Mouse (Mus musculus) heart, embryonic 15.5 days (tissue): ENCODE results near the gene Slc26a10. TPM values are rescaled to one million over a fixed set of nuclear protein-coding genes. Genes with fewer than 3 reads are reported as not detected.
"Not testable (repeated sequence)": the region's sequence is repeated elsewhere in the genome, so short reads cannot be mapped to it uniquely, and the experiment has no call there.

Source experiments
- ATAC-seq: fragments of 200-750 bp; cut with Nextera tagmentation; replicated peaks from 2 replicates; pipeline ENCODE4 v1.8.0; 2017; ENCODE audit warnings: low read depth, moderate TSS enrichment; ENCODE audit not compliant: insufficient number of reproducible peaks, insufficient read depth, low FRiP score
- H3K27ac ChIP-seq: fragments of 300-500 bp; sonication (generic); 2 replicates; pipeline ENCODE4 v1.5.1; 2015; ENCODE audit warnings: mild to moderate bottlenecking, inconsistent platforms
- H3K27me3 ChIP-seq: fragments of 300-500 bp; sonication (generic); 2 replicates; pipeline ENCODE4 v1.6.1; 2015; ENCODE audit warnings: inconsistent platforms
- H3K36me3 ChIP-seq: fragments of 300-500 bp; sonication (generic); 2 replicates; pipeline ENCODE4 v1.6.1; 2015; ENCODE audit warnings: mild to moderate bottlenecking, inconsistent platforms
- H3K4me1 ChIP-seq: fragments of 300-500 bp; sonication (generic); replicated peaks from 2 replicates; pipeline ENCODE4 v1.6.1; 2015; ENCODE audit warnings: inconsistent platforms
- H3K4me2 ChIP-seq: fragments of 300-500 bp; sonication (generic); 2 replicates; pipeline ENCODE4 v1.6.1; 2015; ENCODE audit warnings: inconsistent platforms, mild to moderate bottlenecking, moderate library complexity
- H3K4me3 ChIP-seq: fragments of 300-500 bp; sonication (generic); 2 replicates; pipeline ENCODE4 v1.5.1; 2015; ENCODE audit warnings: mild to moderate bottlenecking, inconsistent platforms
- H3K9ac ChIP-seq: fragments of 300-500 bp; sonication (generic); 2 replicates; pipeline ENCODE4 v1.6.1; 2015; ENCODE audit warnings: mild to moderate bottlenecking, inconsistent platforms
- H3K9me3 ChIP-seq: fragments of 300-500 bp; sonication (generic); replicated peaks from 2 replicates; pipeline ENCODE4 v1.6.1; 2016; ENCODE audit warnings: inconsistent platforms
- WGBS: fragments of 180-500 bp; shearing (Covaris S2); methylation state at CpG from one replicate; pipeline ENCODE4 v1.1.7; 2015; ENCODE audit warnings: mixed read lengths; 5-methylcytosine and 5-hydroxymethylcytosine counted together
- polyA plus RNA-seq: library from polyadenylated mRNA; unstranded; fragments of >200 nt; fragmentation: Nextera tagmentation; extraction: Ambion mirVana; gene quantifications from 2 replicates; pipeline ENCODE4 v1.2.1, GENCODE M21; 2015

Gene Slc26a10
- polyA plus RNA-seq, 1 experiment from 2014 or later = 15.6 TPM

DNA sequence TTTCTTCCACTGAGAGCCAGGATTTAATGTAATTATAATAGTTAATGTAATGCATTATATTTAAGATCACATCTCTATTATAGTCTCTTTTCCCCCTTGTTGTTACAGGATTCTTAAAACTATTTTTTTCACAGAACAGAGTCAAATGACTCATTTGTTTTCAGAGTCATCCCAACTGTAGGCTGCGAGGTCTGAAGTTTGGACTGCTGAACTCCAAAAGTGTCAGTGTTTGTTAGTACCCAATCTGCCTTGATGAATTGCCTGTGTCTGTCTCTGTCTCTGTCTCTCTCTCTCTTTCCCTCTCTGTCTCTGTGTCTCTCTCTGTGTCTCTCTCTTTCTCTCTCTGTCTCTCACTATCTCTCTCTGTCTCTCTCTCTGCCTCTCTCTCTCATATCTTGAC lies 23.9 kb downstream of the Slc26a10 start:
- Histone ChIP-seq H3K27me3 (no peaks in the 10 kb centered on the region), H3K36me3 (no peaks in the 10 kb centered on the region), H3K27ac (no peak overlapping the region), H3K9ac (no peak overlapping the region), H3K4me2 (no peak overlapping the region), H3K9me3 (no peaks in the 10 kb centered on the region), H3K4me1 (no peaks in the 10 kb centered on the region), H3K4me3 (no peak overlapping the region)
- ATAC-seq = no peak
- WGBS = 79% methylated on average over 1 of the region's 1 CpGs

- Histone ChIP-seq H3K4me1 (no peaks in the 10 kb centered on the region), H3K4me3 (no peak overlapping the region), H3K9ac (no peak overlapping the region), H3K27me3 (no peaks in the 10 kb centered on the region), H3K36me3 (no peaks in the 10 kb centered on the region), H3K9me3 (no peaks in the 10 kb centered on the region), H3K4me2 (no peak overlapping the region), H3K27ac (no peak overlapping the region)
- no peak for ATAC-seq
- 84% methylated on average over 1 of the region's 1 CpGs for WGBS
Observed at GRCm38 (mm10) chr10:127156089-127156488, 24.4 kb downstream of the Slc26a10 start.

GRCm38 (mm10) chr10:127154652-127155051 lies 25.8 kb downstream of the Slc26a10 start:
- no peak overlapping the region for H3K4me3 ChIP-seq
- H3K4me2 ChIP-seq = no peak overlapping the region
- ATAC-seq = no peak
- H3K27ac ChIP-seq = no peak overlapping the region
- WGBS = 84% methylated on average over 5 of the region's 5 CpGs
- H3K4me1 ChIP-seq = no peaks in the 10 kb centered on the region
- H3K9ac ChIP-seq = no peak overlapping the region
- H3K27me3 ChIP-seq = no peaks in the 10 kb centered on the region
- H3K9me3 ChIP-seq = no peaks in the 10 kb centered on the region
- no peaks in the 10 kb centered on the region for H3K36me3 ChIP-seq

DNA sequence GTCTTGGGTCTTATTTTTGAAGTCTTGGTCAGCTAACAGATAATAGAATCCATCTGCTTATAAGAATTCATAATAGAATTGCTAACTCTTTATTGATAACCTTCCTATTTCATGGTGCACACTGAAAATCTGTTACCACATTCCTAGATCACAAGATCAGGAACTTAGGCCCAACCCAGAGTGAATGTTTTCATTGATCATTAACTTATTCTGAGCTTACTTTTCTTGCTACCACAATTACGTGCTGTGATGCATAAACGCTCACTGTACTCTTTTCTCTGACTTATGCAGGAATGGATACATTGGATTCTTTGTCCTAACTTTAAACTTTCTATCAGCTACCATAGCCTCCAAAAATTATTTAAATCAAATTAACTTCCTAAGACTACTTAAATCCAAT lies 26.2 kb downstream of the Slc26a10 start:
- Histone ChIP-seq H3K9me3 (no peaks in the 10 kb centered on the region), H3K4me1 (no peaks in the 10 kb centered on the region), H3K27ac (no peak overlapping the region), H3K4me3 (no peak overlapping the region), H3K4me2 (no peak overlapping the region), H3K9ac (no peak overlapping the region), H3K27me3 (no peaks in the 10 kb centered on the region), H3K36me3 (no peaks in the 10 kb centered on the region)
- WGBS = 92% methylated on average over 2 of the region's 2 CpGs
- ATAC-seq = no peak

DNA sequence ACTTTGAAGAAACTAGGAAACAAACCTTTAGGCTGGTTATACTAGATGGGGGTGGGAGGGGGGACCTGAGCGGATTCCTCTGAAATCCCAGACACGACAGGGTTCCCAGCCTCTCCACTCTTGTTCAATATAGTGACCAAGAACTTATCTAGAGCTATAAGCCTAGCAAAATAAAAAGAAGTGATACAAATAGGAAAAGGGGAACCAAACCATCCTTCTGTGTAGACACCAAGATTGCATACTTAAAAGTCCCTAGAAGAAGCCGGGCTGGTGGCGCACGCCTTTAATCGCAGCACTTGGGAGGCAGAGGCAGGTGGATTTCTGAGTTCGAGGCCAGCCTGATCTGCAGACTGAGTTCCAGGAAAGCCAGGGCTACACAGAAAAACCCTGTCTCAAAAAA lies 27.1 kb downstream of the Slc26a10 start:
- no peaks in the 10 kb centered on the region for H3K27me3 ChIP-seq
- no peak overlapping the region for H3K4me3 ChIP-seq
- no peaks in the 10 kb centered on the region for H3K9me3 ChIP-seq
- no peak for ATAC-seq
- WGBS = 86% methylated on average over 7 of the region's 7 CpGs
- no peak overlapping the region for H3K27ac ChIP-seq
- H3K4me2 ChIP-seq = no peak overlapping the region
- H3K4me1 ChIP-seq = no peaks in the 10 kb centered on the region
- H3K9ac ChIP-seq = no peak overlapping the region
- no peaks in the 10 kb centered on the region for H3K36me3 ChIP-seq

GRCm38 (mm10) chr10:127152556-127152955 lies 27.9 kb downstream of the Slc26a10 start:
- not testable (repeated sequence) for H3K9ac ChIP-seq, H3K27me3 ChIP-seq, ATAC-seq, H3K27ac ChIP-seq, H3K36me3 ChIP-seq, H3K4me3 ChIP-seq, H3K9me3 ChIP-seq, H3K4me1 ChIP-seq, H3K4me2 ChIP-seq
- 80% methylated on average over 10 of the region's 10 CpGs for WGBS

GRCm38 (mm10) chr10:127151233-127151632 lies 29.2 kb downstream of the Slc26a10 start:
- 83% methylated on average over 3 of the region's 3 CpGs for WGBS
- H3K27ac ChIP-seq, H3K36me3 ChIP-seq, H3K9me3 ChIP-seq, H3K4me1 ChIP-seq, ATAC-seq, H3K9ac ChIP-seq, H3K4me3 ChIP-seq, H3K4me2 ChIP-seq, H3K27me3 ChIP-seq: not testable (repeated sequence)

GRCm38 (mm10) chr10:127150471-127150872 lies 30.0 kb downstream of the Slc26a10 start:
- Histone ChIP-seq H3K4me2 (no peak overlapping the region), H3K9me3 (no peaks in the 10 kb centered on the region), H3K9ac (no peak overlapping the region), H3K4me1 (no peaks in the 10 kb centered on the region), H3K4me3 (no peak overlapping the region), H3K27me3 (no peaks in the 10 kb centered on the region), H3K27ac (no peak overlapping the region), H3K36me3 (no peaks in the 10 kb centered on the region)
- no peak for ATAC-seq
- WGBS = 65% methylated on average over 4 of the region's 4 CpGs

DNA sequence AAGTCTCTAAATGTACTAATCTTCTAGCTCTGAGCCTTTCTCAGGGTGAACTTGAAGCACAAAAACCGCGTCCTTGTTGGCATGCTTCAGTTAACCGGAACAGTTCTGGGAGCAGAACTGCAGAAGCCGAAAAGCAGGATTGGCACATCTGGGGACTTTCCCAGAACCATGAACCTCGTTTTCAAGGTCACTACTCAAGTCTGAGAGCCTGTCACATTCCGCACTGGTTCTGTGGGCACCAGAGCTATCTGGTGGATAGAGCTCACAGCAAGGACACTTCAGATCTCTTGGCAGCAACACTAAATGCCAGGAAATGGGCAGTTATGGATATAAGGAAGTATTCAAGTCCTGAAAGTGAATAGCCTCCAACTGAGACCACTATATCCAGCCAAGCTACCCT lies 33.3 kb downstream of the Slc26a10 start:
- no peaks in the 10 kb centered on the region for H3K36me3 ChIP-seq
- H3K27me3 ChIP-seq = no peaks in the 10 kb centered on the region
- no peaks in the 10 kb centered on the region for H3K9me3 ChIP-seq
- H3K9ac ChIP-seq = no peak overlapping the region
- 67% methylated on average over 6 of the region's 6 CpGs for WGBS
- ATAC-seq = no peak
- no peak overlapping the region for H3K27ac ChIP-seq
- H3K4me2 ChIP-seq = no peak overlapping the region
- H3K4me3 ChIP-seq = no peak overlapping the region
- no peaks in the 10 kb centered on the region for H3K4me1 ChIP-seq

GRCm38 (mm10) chr10:127145303-127145702 lies 35.1 kb downstream of the Slc26a10 start:
- H3K4me3 ChIP-seq = no peak overlapping the region
- 73% methylated on average over 5 of the region's 5 CpGs for WGBS
- no peaks in the 10 kb centered on the region for H3K27me3 ChIP-seq
- no peak overlapping the region for H3K4me2 ChIP-seq
- H3K4me1 ChIP-seq = no peaks in the 10 kb centered on the region
- H3K9me3 ChIP-seq = no peaks in the 10 kb centered on the region
- H3K9ac ChIP-seq = no peak overlapping the region
- no peaks in the 10 kb centered on the region for H3K36me3 ChIP-seq
- ATAC-seq = no peak
- H3K27ac ChIP-seq = no peak overlapping the region

DNA sequence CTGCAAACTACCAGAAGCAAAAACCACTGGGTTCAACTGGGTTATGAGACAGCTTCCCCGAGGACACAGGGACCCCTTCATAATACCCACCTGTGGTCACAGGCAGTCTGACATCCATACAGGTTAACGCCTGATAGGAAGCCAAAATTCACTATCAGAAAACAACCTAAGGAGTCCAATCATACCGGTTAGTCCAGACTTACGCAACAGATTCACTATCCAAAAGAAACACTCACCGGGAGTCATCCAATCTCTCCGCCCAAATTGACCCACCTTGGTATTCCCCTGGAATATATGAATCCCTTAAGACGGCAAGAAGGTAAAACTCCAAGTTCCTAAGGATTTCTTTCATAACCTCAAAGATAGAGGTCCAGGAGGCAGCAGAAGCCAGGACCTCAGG lies 35.9 kb downstream of the Slc26a10 start:
- no peak for ATAC-seq
- 83% methylated on average over 7 of the region's 7 CpGs for WGBS
- no peaks in the 10 kb centered on the region for H3K4me1 ChIP-seq

GRCm38 (mm10) chr10:127143228-127143627 lies 37.2 kb downstream of the Slc26a10 start:
- Histone ChIP-seq H3K27ac (no peak overlapping the region), H3K4me2 (no peak overlapping the region), H3K27me3 (no peaks in the 10 kb centered on the region), H3K36me3 (no peaks in the 10 kb centered on the region), H3K9me3 (no peaks in the 10 kb centered on the region), H3K9ac (no peak overlapping the region), H3K4me1 (no peaks in the 10 kb centered on the region), H3K4me3 (no peak overlapping the region)
- ATAC-seq = no peak
- 79% methylated on average over 8 of the region's 8 CpGs for WGBS

More for the DNA sequence above, 35.9 kb downstream of the Slc26a10 start:
- no peaks in the 10 kb centered on the region for H3K27me3 ChIP-seq
- H3K36me3 ChIP-seq = no peaks in the 10 kb centered on the region
- H3K9ac ChIP-seq = no peak overlapping the region
- no peaks in the 10 kb centered on the region for H3K9me3 ChIP-seq
- H3K4me3 ChIP-seq = no peak overlapping the region
- H3K4me2 ChIP-seq = no peak overlapping the region
- no peak overlapping the region for H3K27ac ChIP-seq
